Mouse (Mus musculus) CH12.LX (cell line): Measurements from ENCODE around the gene Cnot2. TPM values are rescaled to one million over a fixed set of nuclear protein-coding genes. Genes with fewer than 3 reads are reported as not detected.

Source experiments
- DNase-seq: peaks from one replicate; pipeline ENCODE4 v3.0.0-alpha.2; 2013; ENCODE audit errors: extremely low read depth
- H3K27ac ChIP-seq: 2 replicates; pipeline ENCODE4 v1.5.1; 2012; ENCODE audit warnings: low read depth, mild to moderate bottlenecking, control low read depth, moderate library complexity; ENCODE audit not compliant: insufficient read depth
- H3K27me3 ChIP-seq: replicated peaks from 2 replicates; pipeline ENCODE3; 2012; ENCODE audit warnings: inconsistent platforms
- H3K36me3 ChIP-seq, 2 experiments: replicated peaks in 1 of 2; 2 replicates each; pipeline versions ENCODE3 to v1.6.1; 2012; ENCODE audit warnings: inconsistent platforms in 1 of 2, low read length in 1 of 2, mild to moderate bottlenecking in 1 of 2, mixed read lengths in 1 of 2, moderate library complexity in 1 of 2; ENCODE audit not compliant: control insufficient read depth in 1 of 2, insufficient read depth in 1 of 2
- H3K4me1 ChIP-seq, 2 experiments: 2 replicates each; pipeline ENCODE4 v1.6.1; 2012; ENCODE audit warnings: inconsistent platforms in 1 of 2, moderate library complexity in 1 of 2; ENCODE audit not compliant: insufficient read depth in 2 of 2, control insufficient read depth in 1 of 2
- H3K4me2 ChIP-seq: 2 replicates; pipeline ENCODE4 v1.6.1; 2012; ENCODE audit warnings: low read depth, mild to moderate bottlenecking, control low read depth; ENCODE audit not compliant: poor library complexity, insufficient read depth, severe bottlenecking
- H3K4me3 ChIP-seq, 3 experiments: fragments of 150-350 bp in 1 of 3; sonication (generic) in 1 of 3; replicated peaks in 1 of 3; 2 replicates each; pipeline versions ENCODE3 to v1.5.1; 2011 to 2012; ENCODE audit warnings: low read depth in 2 of 3, low read length in 2 of 3, mild to moderate bottlenecking in 2 of 3, moderate library complexity in 2 of 3, control low read depth in 1 of 3, improper control_type of control experiment in 1 of 3, inconsistent platforms in 1 of 3, mixed read lengths in 1 of 3; ENCODE audit not compliant: poor library complexity in 1 of 3
- H3K79me2 ChIP-seq: replicated peaks from 2 replicates; pipeline ENCODE4 v1.6.1; 2012; ENCODE audit warnings: mild to moderate bottlenecking, moderate library complexity; ENCODE audit not compliant: control insufficient read depth, poor library complexity, insufficient read depth, severe bottlenecking; ENCODE audit errors: extremely low read depth
- H3K9ac ChIP-seq: 2 replicates; pipeline ENCODE4 v1.6.1; 2012; ENCODE audit warnings: low read depth, mild to moderate bottlenecking, control low read depth, moderate library complexity; ENCODE audit not compliant: insufficient read depth
- H3K9me3 ChIP-seq: replicated peaks from 2 replicates; pipeline ENCODE3; 2012; ENCODE audit warnings: low read length, inconsistent platforms, mixed read lengths
- BHLHE40 ChIP-seq: IDR thresholded peaks from 2 replicates; pipeline ENCODE4 v1.6.1; 2011; ENCODE audit warnings: mild to moderate bottlenecking, low read depth, low read length, improper control_type of control experiment
- CHD2 ChIP-seq: IDR thresholded peaks from 2 replicates; pipeline ENCODE4 v1.6.1; 2011; ENCODE audit warnings: low read length, improper control_type of control experiment
- CTCF ChIP-seq, 2 experiments: IDR thresholded peaks in 1 of 2; conservative IDR thresholded peaks in 1 of 2; 2 replicates each; pipeline ENCODE4 v1.5.1; 2011 to 2012; ENCODE audit warnings: low read depth in 2 of 2, low read length in 2 of 2, improper control_type of control experiment in 1 of 2, inconsistent platforms in 1 of 2, mild to moderate bottlenecking in 1 of 2, moderate library complexity in 1 of 2
- ELF1 ChIP-seq: IDR thresholded peaks from 2 replicates; pipeline ENCODE4 v1.6.1; 2014; ENCODE audit warnings: low read depth, mild to moderate bottlenecking, inconsistent platforms, low read length, improper control_type of control experiment
- HCFC1 ChIP-seq: IDR thresholded peaks from 2 replicates; pipeline ENCODE4 v1.6.1; 2012; ENCODE audit warnings: low read depth, mild to moderate bottlenecking, inconsistent platforms, low read length, improper control_type of control experiment
- MXI1 ChIP-seq: IDR thresholded peaks from 2 replicates; pipeline ENCODE4 v1.6.1; 2011; ENCODE audit warnings: mild to moderate bottlenecking, low read depth, low read length, improper control_type of control experiment
- MYC ChIP-seq: IDR thresholded peaks from 2 replicates; pipeline ENCODE4 v1.6.1; 2011; ENCODE audit warnings: low read depth, mild to moderate bottlenecking, improper control_type of control experiment, low read length
- NRF1 ChIP-seq: IDR thresholded peaks from 2 replicates; pipeline ENCODE4 v1.6.1; 2014; ENCODE audit warnings: low read depth, mild to moderate bottlenecking, inconsistent platforms, low read length, improper control_type of control experiment, moderate library complexity
- PAX5 ChIP-seq: IDR thresholded peaks from 2 replicates; pipeline ENCODE4 v1.6.1; 2012; ENCODE audit warnings: low read length, inconsistent platforms, mixed read lengths
- RCOR1 ChIP-seq: conservative IDR thresholded peaks from 2 replicates; pipeline ENCODE4 v1.6.1; 2012; ENCODE audit warnings: low read depth, mild to moderate bottlenecking, inconsistent platforms, low read length, improper control_type of control experiment
- SIN3A ChIP-seq: IDR thresholded peaks from 2 replicates; pipeline ENCODE4 v1.6.1; 2012; ENCODE audit warnings: low read length, improper control_type of control experiment, inconsistent platforms
- TCF12 ChIP-seq: IDR thresholded peaks from 2 replicates; pipeline ENCODE4 v1.6.1; 2014; ENCODE audit warnings: low read depth, mild to moderate bottlenecking, inconsistent platforms, low read length, improper control_type of control experiment
- ZKSCAN1 ChIP-seq: IDR thresholded peaks from 2 replicates; pipeline ENCODE4 v1.6.1; 2012; ENCODE audit warnings: low read depth, inconsistent platforms, low read length, improper control_type of control experiment, borderline replicate concordance
- ZNF384 ChIP-seq: IDR thresholded peaks from 2 replicates; pipeline ENCODE4 v1.6.1; 2012; ENCODE audit warnings: low read depth, low read length, improper control_type of control experiment, inconsistent platforms
- dilution Hi-C: fragments of 300-500 bp; cut with MboI; formaldehyde crosslinking; loops from 2 replicates; pipeline ENCODE4 v1.14.3; 2020; ENCODE audit warnings: low sequenced_read_pairs; ENCODE audit not compliant: extremely low pct_unique_long_range_greater_than_20kb, extremely low pct_ligation_motif_present
- in situ Hi-C: fragments of 300-500 bp; cut with MboI; formaldehyde crosslinking; loops from 3 replicates; pipeline ENCODE4 v1.14.3; 2019; ENCODE audit warnings: low sequenced_read_pairs, low pct_ligation_motif_present, low pct_unique_long_range_greater_than_20kb, mixed read lengths
- polyA plus RNA-seq: library from polyadenylated mRNA; unstranded; fragments of >175 nt; gene quantifications from 2 replicates; pipeline ENCODE4 v1.2.1, GENCODE M21; 2012; ENCODE audit warnings: low read depth; ENCODE audit not compliant: insufficient read length
- total RNA-seq, 2 experiments: library from RNA; depleted of rRNA; stranded (reverse); fragments of 300-350 nt in 1 of 2; fragments of >200 nt in 1 of 2; gene quantifications; 2 replicates each; pipeline ENCODE4 v1.2.3; 2012 to 2014

Gene Cnot2
- total and polyA plus RNA-seq, 3 experiments, result 69.5 to 150 (median 97.0) TPM

GRCm38 (mm10) chr10:116446040-116446439 is 135.3 kb downstream of the Cnot2 start:
- H3K4me2 ChIP-seq, result no peak overlapping the region
- in situ Hi-C loops, result no loop called here
- no peaks in the 10 kb centered on the region for H3K27me3 ChIP-seq
- no peaks in the 10 kb centered on the region for H3K79me2 ChIP-seq
- no peak for TF ChIP-seq MYC
- no peak for TF ChIP-seq CHD2
- TF ChIP-seq ELF1, result no peak
- TF ChIP-seq HCFC1, result no peak
- TF ChIP-seq PAX5, result no peak
- TF ChIP-seq BHLHE40, result no peak
- TF ChIP-seq TCF12, result no peak
- no peak for TF ChIP-seq NRF1
- no peak for TF ChIP-seq ZKSCAN1
- TF ChIP-seq, all 38 proteins: peak for 0
- dilution Hi-C loops, result no loop called here
- no peaks in the 10 kb centered on the region for H3K9me3 ChIP-seq
- DNase-seq, result no peak
- H3K9ac ChIP-seq, result no peak overlapping the region
- H3K27ac ChIP-seq, result no peak overlapping the region
- no peak overlapping the region for H3K4me3 ChIP-seq
- H3K36me3 ChIP-seq, result no peaks in the 10 kb centered on the region
- 0 out of 4 replicates have a peak, but pooled peaks cover 0 to 4% of the 10 kb centered on the region in 2 experiments for H3K4me1 ChIP-seq

GRCm38 (mm10) chr10:116444826-116445225 is 136.5 kb downstream of the Cnot2 start:
- no peak overlapping the region for H3K4me3 ChIP-seq
- no peaks in the 10 kb centered on the region for H3K27me3 ChIP-seq
- dilution Hi-C loops (no loop called here), in situ Hi-C loops (no loop called here)
- TF ChIP-seq CTCF (conservative IDR thresholded peaks at IDR 0.05 in 1 of 2, IDR thresholded peaks at IDR 0.05 in 1 of 2; ENCODE audit: low read depth in 2 of 2, low read length in 2 of 2), result no peak
- 0 out of 4 replicates have a peak, but pooled peaks cover 0 to 4% of the 10 kb centered on the region in 2 experiments for H3K4me1 ChIP-seq
- H3K9me3 ChIP-seq, result peaks cover 3% of the 10 kb centered on the region
- H3K9ac ChIP-seq, result no peak overlapping the region
- no peaks in the 10 kb centered on the region for H3K36me3 ChIP-seq
- H3K27ac ChIP-seq, result no peak overlapping the region
- DNase-seq, result no peak
- no peaks in the 10 kb centered on the region for H3K79me2 ChIP-seq
- H3K4me2 ChIP-seq, result no peak overlapping the region

DNA sequence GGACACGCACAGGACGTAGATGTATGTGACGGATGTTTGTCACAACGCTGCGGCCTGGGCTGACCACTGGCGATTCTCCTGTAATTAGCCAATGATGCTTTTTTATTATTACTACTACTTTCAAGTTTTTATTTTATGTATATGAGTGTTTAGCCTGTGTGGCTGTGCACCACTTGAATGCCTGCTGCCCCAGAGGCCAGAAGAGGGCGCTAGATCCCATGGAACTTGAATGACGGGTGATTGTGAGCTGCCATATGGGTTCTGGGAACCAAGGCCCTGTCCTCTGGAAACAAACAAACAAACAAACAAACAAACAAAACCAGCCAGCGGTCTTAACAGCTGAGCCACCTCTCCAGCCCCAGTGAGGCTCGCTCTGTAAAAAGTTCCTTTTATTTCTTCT is 136.9 kb downstream of the Cnot2 start:
- no peak overlapping the region for H3K27ac ChIP-seq
- dilution Hi-C loops (no loop called here), in situ Hi-C loops (no loop called here)
- H3K27me3 ChIP-seq, result no peaks in the 10 kb centered on the region
- H3K79me2 ChIP-seq, result no peaks in the 10 kb centered on the region
- TF ChIP-seq MXI1 (no peak), NRF1 (no peak), CTCF (conservative IDR thresholded peaks at IDR 0.05 in 1 of 2, IDR thresholded peaks at IDR 0.05 in 1 of 2; ENCODE audit: low read depth in 2 of 2, low read length in 2 of 2) (peak in 1 of 2 experiments; percentile 19; a peak in 1 of 4 replicates), ZNF384 (no peak), RCOR1 (no peak), SIN3A (no peak)
- H3K36me3 ChIP-seq, result no peaks in the 10 kb centered on the region
- H3K4me1 ChIP-seq, result 0 out of 4 replicates have a peak, but pooled peaks cover 0 to 4% of the 10 kb centered on the region in 2 experiments
- no peak overlapping the region for H3K4me3 ChIP-seq
- H3K9ac ChIP-seq, result no peak overlapping the region
- H3K4me2 ChIP-seq, result no peak overlapping the region
- DNase-seq, result no peak
- H3K9me3 ChIP-seq, result peaks cover 5% of the 10 kb centered on the region
